Mouse (Mus musculus) neutrophil, adult 5-6 weeks (primary cell): ENCODE data around the gene Xrcc3. TPM values are rescaled to one million over a fixed set of nuclear protein-coding genes. Genes with fewer than 3 reads are reported as not detected.

Experiments used
- ATAC-seq: fragments of 151-379, 151-347 bp; 2 replicates; pipeline ENCODE4 v1.8.0; 2017; ENCODE audit warnings: mild to moderate bottlenecking, moderate TSS enrichment; ENCODE audit not compliant: insufficient number of reproducible peaks, poor library complexity, low FRiP score, severe bottlenecking; ENCODE audit errors: extremely low read depth
- total RNA-seq: library from RNA; stranded (forward); fragments of 200-1000 nt; gene quantifications from 2 replicates; pipeline ENCODE4 v1.2.3, GENCODE M21; 2017

Xrcc3 gene
- total RNA-seq, 1 experiment from 2014 or later, result 0.58 TPM

DNA sequence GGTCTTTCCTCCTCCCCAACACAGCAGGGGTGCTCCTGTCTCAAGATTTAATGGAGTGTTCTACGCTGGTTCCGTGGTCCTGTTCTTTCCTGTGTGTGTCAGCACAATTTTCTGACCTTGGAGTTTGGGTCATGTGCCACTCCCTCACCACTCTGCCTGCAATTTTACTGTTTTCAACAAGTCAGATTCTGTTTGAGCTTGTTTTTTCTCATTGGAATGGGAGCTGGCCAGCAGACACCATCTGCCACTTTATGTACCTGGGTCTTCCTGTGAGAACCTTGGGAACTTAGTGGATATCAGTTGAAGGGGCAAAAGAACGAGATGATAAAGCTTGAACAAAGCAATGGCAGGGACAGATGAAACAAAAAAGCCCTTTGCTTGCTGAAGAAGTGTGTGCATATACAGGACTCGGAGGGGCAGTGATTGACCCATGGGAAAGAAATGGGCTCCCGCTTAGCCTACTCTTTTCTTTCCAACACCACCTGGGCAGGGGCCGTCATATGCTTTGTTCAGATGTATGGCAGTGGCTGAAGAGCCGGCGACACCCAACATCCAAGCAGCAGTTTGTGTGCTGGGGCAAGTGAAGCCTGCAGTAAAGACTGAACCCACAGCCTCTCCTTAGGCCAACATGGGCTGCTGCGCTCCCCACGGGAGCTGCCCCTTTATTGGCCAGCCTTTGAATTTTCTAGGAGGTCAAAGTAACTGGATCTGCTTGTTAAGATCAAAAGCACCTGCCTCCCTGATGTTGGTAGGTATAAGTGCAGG, 55.9 kb downstream of the Xrcc3 start:
- ATAC-seq, result no peak

DNA sequence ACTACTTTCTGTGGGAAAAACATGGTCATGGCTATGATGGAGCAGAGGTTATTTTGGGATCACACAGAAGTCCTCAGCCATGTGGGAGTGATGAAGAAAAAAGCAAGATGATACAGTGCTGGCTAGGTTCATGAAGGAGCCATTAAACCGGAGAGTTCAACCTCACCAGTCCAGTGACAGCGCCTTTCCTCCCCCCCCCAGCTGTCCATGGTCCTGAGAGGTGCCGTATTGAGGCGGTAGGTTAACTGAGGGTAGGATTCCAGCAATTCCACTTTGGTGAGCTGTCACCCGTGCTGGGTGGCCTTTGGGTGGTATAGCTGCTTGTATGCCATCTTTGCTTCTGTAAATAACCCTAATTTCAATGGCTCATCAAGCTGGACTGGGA, 57.0 kb downstream of the Xrcc3 start:
- ATAC-seq, result no peak

DNA sequence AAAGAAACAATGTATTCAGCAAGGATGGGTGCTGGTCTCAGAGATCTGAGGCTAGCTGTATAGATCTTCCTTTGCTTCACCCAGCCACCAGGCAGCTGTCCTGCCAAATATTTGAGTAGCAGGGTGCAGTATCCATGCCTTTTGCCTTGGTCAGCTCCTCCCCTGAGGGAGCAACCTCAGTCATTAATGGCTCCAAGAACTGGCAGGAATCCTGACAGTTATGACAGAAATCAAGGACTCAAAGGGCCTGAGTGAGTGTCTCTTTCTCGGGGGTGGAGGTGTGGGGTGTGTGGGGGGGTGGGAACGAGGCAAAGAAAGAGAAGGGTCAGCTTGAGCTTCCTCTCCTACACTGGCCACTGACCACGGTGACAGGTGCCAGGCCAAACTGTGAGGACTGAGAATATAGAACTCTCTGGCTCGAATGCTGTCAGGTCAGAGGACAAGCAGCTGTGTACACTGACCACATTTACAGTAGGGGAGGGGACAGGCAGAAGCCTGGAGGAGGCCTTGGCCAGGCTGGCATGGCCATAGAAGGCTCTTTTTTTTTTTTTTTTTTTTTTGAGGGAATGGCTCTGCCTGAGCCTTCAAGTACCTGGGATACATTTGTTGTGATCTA, 57.5 kb downstream of the Xrcc3 start:
- ATAC-seq, result no peak

DNA sequence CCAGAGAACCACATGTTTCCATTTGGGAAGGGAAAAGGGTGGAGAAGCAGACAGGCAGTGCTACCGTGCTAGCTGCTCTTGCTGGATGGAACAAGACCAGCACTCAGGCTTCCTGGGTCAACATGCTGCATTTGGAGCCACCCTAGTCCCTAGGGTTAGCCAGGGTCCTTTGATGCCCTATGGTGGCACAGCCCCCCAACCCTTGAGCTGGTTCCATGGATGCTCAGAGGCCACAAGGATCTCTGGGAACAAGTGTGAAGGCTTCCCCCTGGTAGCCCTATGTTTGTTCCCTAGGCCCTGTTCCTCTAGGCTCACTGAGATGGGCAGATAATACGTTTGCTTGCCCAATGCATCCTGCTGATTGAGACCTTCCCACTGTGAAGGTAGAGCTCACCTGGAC, 58.4 kb downstream of the Xrcc3 start:
- no peak for ATAC-seq

DNA sequence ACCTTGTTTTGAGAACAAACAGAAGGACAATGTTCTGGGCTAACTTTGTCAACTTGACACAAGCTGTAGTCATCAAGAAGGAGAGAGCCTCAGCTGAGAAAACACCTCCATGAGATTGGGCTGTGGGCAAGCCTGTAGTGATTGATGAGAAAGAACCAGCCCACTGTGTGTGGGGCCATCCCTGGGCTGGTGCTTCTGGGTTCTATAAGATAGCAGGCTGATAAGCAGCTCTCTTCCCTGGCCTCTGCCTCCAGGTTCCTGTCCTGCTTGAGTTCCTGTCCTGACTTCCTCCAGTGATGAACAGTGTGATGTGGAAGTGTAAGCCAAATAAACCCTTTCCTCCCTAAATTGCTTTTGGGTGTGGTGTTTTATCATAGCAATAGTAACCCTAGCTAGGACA, 59.0 kb downstream of the Xrcc3 start:
- no peak for ATAC-seq

DNA sequence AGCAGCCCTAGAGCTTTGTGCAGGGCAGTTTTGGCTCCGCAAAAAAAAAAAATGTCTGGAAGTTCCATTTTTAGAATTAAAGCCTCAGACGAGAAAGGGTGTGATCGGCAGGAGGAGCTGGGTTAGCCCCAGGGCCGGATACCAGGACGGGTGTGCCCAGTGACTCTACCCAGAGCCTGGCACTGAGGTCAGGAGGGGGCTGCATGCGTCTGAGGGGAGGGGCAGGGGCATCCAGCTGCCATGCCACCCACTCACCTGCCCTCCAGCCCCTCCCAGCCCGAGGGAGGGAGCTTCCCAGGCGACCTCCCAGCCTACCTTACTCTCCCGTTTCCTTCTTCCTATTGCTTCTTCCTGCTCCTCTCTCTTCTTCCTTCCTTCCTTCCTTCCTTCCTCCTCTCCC, 60.3 kb downstream of the Xrcc3 start:
- ATAC-seq, result no peak

Other genes starting within 250 kb of the Xrcc3 start
- gene Mark3, start 239.3 kb downstream of the Xrcc3 start, total RNA-seq, result 125 and 130 TPM in 2 replicates
- gene Ckb, start 141.5 kb downstream of the Xrcc3 start, total RNA-seq, result 4.3 and 4.5 TPM in 2 replicates
- gene Trmt61a, start 135.8 kb downstream of the Xrcc3 start, total RNA-seq, result 2.7 and 3.6 TPM in 2 replicates
- 19.8 and 20.5 TPM in 2 replicates for gene Bag5, start 100.6 kb downstream of the Xrcc3 start, total RNA-seq
- 19.5 and 25.1 TPM in 2 replicates for gene Apopt1, start 100.6 kb downstream of the Xrcc3 start, total RNA-seq
- 81.2 and 169 TPM in 2 replicates for gene Klc1, start 55.0 kb downstream of the Xrcc3 start, total RNA-seq
- gene Zfyve21, start 297 bp upstream of the Xrcc3 start, total RNA-seq, result 2.3 and 2.9 TPM in 2 replicates
- 26.1 and 28.2 TPM in 2 replicates for gene Ppp1r13b, start 94.2 kb upstream of the Xrcc3 start, total RNA-seq
- 88.4 and 107 TPM in 2 replicates for gene Atp5mpl, start 153.1 kb upstream of the Xrcc3 start, total RNA-seq
- gene Tdrd9, start 157.7 kb upstream of the Xrcc3 start, total RNA-seq, result 0.37 TPM in 1 of 2 replicates, not detected in the other
- gene Rd3l, start 167.4 kb upstream of the Xrcc3 start, total RNA-seq, result not detected in 2 replicates